Mouse (Mus musculus) midbrain, postnatal 0 days (tissue): ENCODE measurements around the gene Ube2q1. TPM values are rescaled to one million over a fixed set of nuclear protein-coding genes. Genes with fewer than 3 reads are reported as not detected.

Source experiments
- ATAC-seq: fragments of 200-750 bp; cut with Nextera tagmentation; 2 replicates; pipeline ENCODE4 v1.8.0; 2017; ENCODE audit warnings: moderate number of reproducible peaks, mild to moderate bottlenecking, moderate TSS enrichment, moderate library complexity; ENCODE audit not compliant: low FRiP score
- DNase-seq: peaks from one replicate; pipeline ENCODE4 v3.0.0-alpha.2; 2015; ENCODE audit warnings: low spot score
- H3K27ac ChIP-seq: fragments of 300-500 bp; sonication (generic); 2 replicates; pipeline ENCODE4 v1.5.1; 2014; ENCODE audit warnings: low read depth, mild to moderate bottlenecking, low read length, mixed read lengths
- H3K27me3 ChIP-seq: fragments of 300-500 bp; sonication (generic); 2 replicates; pipeline ENCODE4 v1.6.1; 2014; ENCODE audit warnings: low read length, control low read depth, mixed read lengths; ENCODE audit not compliant: insufficient read depth
- H3K36me3 ChIP-seq: fragments of 300-500 bp; sonication (generic); 2 replicates; pipeline ENCODE4 v1.6.1; 2014; ENCODE audit warnings: low read length, control low read depth, mixed read lengths; ENCODE audit not compliant: insufficient read depth
- H3K4me1 ChIP-seq: fragments of 300-500 bp; sonication (generic); 2 replicates; pipeline ENCODE4 v1.6.1; 2014; ENCODE audit warnings: mild to moderate bottlenecking, control low read depth, antibody characterized with exemption, low read length, mixed read lengths; ENCODE audit not compliant: insufficient read depth
- H3K4me2 ChIP-seq: fragments of 300-500 bp; sonication (generic); 2 replicates; pipeline ENCODE4 v1.6.1; 2014; ENCODE audit warnings: low read depth, mild to moderate bottlenecking, low read length, mixed read lengths; ENCODE audit not compliant: poor library complexity, severe bottlenecking
- H3K4me3 ChIP-seq: fragments of 300-500 bp; sonication (generic); 2 replicates; pipeline ENCODE4 v1.5.1; 2014; ENCODE audit warnings: low read depth, mild to moderate bottlenecking, low read length, moderate library complexity
- H3K9ac ChIP-seq: fragments of 300-500 bp; sonication (generic); replicated peaks from 2 replicates; pipeline ENCODE4 v1.6.1; 2014; ENCODE audit warnings: mild to moderate bottlenecking, low read length, moderate library complexity, mixed read lengths; ENCODE audit not compliant: poor library complexity, severe bottlenecking
- H3K9me3 ChIP-seq: fragments of 300-500 bp; sonication (generic); 2 replicates; pipeline ENCODE4 v1.6.1; 2016; ENCODE audit warnings: low read length, control low read depth
- CTCF ChIP-seq: IDR thresholded peaks from 2 replicates; pipeline ENCODE4 v1.5.1; 2016; ENCODE audit warnings: antibody characterized with exemption, mild to moderate bottlenecking
- WGBS: fragments of 180-500 bp; shearing (Covaris S2); extraction: QIAGEN DNeasy Blood & Tissue Kit; methylation state at CpG from one replicate; pipeline ENCODE4 v1.1.7; 2014; 5-methylcytosine and 5-hydroxymethylcytosine counted together
- polyA plus RNA-seq: library from polyadenylated mRNA; unstranded; fragments of >200 nt; fragmentation: Nextera tagmentation; extraction: Ambion mirVana; gene quantifications from 2 replicates; pipeline ENCODE4 v1.2.1, GENCODE M21; 2015
- total RNA-seq: library from RNA; depleted of rRNA; stranded (reverse); fragments of >200 nt; gene quantifications from 2 replicates; pipeline ENCODE4 v1.2.3, GENCODE M21; 2014

Ube2q1 gene
- total and polyA plus RNA-seq, 2 experiments from 2014 or later: 9.4 to 62.2 TPM

DNA sequence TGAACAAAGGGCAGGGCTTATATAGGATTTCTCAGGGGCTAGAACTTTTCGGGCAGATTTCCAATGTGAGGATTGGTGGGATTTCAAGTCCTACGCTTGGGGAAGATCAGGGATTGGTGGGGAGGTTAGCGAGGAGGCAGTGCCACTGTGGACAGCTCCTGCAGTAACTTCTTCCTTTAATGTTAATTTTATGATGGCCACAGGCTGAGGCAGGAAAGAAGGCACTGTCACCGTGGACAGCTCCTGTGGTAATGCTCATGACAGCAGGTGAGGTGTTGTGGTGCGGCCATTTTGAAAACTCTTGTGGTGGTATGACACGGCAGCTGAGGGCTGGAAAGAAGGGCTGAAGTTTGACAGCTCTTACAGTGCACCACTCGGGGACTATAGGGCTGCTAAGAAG, 3.8 kb upstream of the Ube2q1 start:
- H3K36me3 ChIP-seq: no peaks in the 10 kb centered on the region
- H3K4me3 ChIP-seq: no peak overlapping the region
- no peak overlapping the region for H3K4me2 ChIP-seq
- peaks cover 6% of the 10 kb centered on the region for H3K4me1 ChIP-seq
- H3K9ac ChIP-seq: no peak overlapping the region
- DNase-seq: no peak
- 76% methylated on average over 7 of the region's 7 CpGs for WGBS
- ATAC-seq: no peak
- H3K27me3 ChIP-seq: no peaks in the 10 kb centered on the region
- H3K9me3 ChIP-seq: no peaks in the 10 kb centered on the region
- H3K27ac ChIP-seq: no peak overlapping the region
- TF ChIP-seq CTCF: no peak

DNA sequence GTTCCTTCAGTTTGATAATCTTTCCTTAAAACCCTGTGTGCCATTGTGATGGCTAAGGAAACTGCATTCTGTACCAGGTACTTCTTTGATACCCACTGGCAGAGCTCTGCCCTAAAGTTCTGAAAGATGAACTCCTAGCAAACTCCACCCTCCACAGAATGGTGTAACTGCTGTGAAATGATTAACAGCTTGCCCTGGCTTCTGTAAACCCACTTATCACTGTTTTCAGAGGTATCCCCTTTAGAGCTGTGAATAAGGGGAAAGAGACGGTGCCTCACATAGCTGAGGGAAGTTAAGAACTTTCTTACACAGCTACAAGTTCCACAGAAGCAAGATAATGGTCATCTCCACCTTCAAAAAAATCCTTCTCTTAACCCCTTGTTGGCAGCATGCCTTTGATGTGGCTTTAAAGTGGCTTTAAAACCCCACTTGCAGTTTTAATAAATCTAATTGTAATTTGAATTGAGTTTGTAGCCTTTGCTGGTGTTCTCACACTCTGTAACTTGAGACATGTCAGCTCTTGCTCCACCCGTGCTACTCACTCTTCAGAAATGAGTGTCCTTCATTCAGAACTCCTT, 2.9 kb upstream of the Ube2q1 start:
- ATAC-seq (no peak), DNase-seq (no peak)
- peaks cover 14% of the 10 kb centered on the region for H3K4me1 ChIP-seq
- no peaks in the 10 kb centered on the region for H3K9me3 ChIP-seq
- no peak overlapping the region; the same call in 1 of the 2 replicates for H3K9ac ChIP-seq
- no peak for TF ChIP-seq CTCF
- H3K27ac ChIP-seq: no peak overlapping the region
- H3K4me3 ChIP-seq: no peak overlapping the region
- no peaks in the 10 kb centered on the region for H3K27me3 ChIP-seq
- H3K36me3 ChIP-seq: no peaks in the 10 kb centered on the region
- no peak overlapping the region for H3K4me2 ChIP-seq
- WGBS: 51% methylated on average over 2 of the region's 2 CpGs

DNA sequence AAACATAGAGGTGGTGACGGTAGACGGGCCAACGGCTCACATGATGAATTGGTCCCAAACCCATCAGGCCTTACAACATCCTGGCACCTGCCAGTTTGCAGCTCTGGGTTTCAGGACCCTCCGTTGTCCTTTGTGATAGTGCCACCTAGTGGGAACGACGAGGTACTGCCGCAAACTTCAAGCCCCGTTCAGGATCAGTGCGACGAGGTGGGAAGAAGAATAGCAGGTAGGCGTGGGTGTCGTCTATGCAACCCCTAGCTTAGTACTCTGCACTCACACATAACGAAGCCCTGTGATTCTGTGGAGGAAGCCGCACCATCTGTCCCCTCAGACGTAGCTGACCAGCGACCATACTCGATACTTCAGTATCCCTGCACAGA, 838 bp upstream of the Ube2q1 start:
- peak; percentile 77 for ATAC-seq
- peak overlapping the region; percentile 97 for H3K9ac ChIP-seq
- no peaks in the 10 kb centered on the region for H3K9me3 ChIP-seq
- H3K27me3 ChIP-seq: no peaks in the 10 kb centered on the region
- peak; percentile 91 for DNase-seq
- peaks cover 14% of the 10 kb centered on the region for H3K4me1 ChIP-seq
- TF ChIP-seq CTCF: peak; percentile 99
- peak overlapping the region; percentile 93 for H3K27ac ChIP-seq
- H3K36me3 ChIP-seq: peaks cover 12% of the 10 kb centered on the region
- WGBS: under 1% methylated on average over 17 of the region's 17 CpGs
- peak overlapping the region; percentile 92 for H3K4me2 ChIP-seq
- peak overlapping the region; percentile 94 for H3K4me3 ChIP-seq

DNA sequence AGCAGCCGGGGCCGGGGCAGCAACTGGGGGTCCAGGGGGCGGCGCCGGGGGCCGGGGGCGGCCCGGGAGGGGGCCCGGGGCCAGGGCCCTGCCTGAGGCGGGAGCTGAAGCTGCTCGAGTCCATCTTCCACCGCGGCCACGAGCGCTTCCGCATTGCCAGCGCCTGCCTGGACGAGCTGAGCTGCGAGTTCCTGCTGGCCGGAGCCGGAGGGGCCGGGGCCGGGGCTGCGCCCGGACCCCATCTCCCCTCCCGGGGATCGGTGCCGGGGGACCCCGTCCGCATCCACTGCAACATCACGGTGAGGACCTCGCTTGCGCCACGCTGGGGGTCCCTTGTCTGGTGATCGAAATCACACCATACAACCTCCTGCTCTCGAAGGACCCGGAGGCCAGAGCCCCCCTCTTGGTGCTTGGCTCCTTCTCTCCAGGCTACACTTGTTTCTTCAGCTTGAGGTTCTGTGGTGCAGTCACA, 360 bp downstream of the Ube2q1 start:
- Histone ChIP-seq H3K4me2 (peak overlapping the region; percentile 92), H3K27me3 (no peaks in the 10 kb centered on the region), H3K9ac (peak overlapping the region; percentile 97), H3K36me3 (peaks cover 19% of the 10 kb centered on the region), H3K4me3 (peak overlapping the region; percentile 94), H3K4me1 (peaks cover 14% of the 10 kb centered on the region), H3K9me3 (no peaks in the 10 kb centered on the region), H3K27ac (peak overlapping the region; percentile 93)
- ATAC-seq (no peak; the same call in none of the 2 replicates), DNase-seq (peak; percentile 22)
- TF ChIP-seq CTCF: no peak
- 1% methylated on average over 26 of the region's 37 CpGs for whole genome bisulfite sequencing

DNA sequence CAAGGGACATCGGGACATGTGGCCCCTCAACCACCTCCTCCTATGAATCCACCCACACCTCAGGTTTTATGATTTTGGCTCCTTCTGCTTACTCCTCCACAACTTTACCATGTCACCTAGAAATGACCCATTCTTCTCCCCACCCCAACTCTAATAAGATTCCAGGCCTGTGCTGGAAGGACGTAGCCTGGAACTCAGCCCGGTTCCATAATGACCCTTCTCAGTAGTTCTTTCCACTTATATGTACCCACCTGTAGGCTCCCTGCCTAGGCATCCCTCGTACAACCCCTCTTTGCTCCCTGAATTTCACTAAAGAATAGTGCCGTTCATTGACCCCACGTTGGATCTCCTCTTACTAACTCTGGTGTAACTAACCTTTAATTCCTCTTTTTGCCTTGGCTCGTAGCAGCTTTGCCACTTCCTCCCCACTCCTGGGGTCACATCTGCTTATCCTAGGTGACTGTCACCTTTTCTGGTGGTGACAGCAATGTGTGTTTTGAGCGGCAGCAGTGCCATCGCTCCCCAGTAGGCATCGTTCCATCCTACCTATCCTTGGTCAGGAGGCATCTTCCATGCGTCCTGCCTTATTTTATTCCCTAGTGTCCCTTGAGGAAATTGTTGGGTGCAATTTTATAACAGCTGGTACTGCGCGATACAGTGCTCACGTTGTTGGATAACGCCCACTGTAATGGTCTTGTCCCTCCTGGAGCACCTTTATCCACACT, 982 bp downstream of the Ube2q1 start:
- ATAC-seq (no peak), DNase-seq (no peak)
- peak overlapping the region; percentile 92 for H3K4me2 ChIP-seq
- peaks cover 14% of the 10 kb centered on the region for H3K4me1 ChIP-seq
- H3K9me3 ChIP-seq: no peaks in the 10 kb centered on the region
- H3K27me3 ChIP-seq: no peaks in the 10 kb centered on the region
- peaks cover 23% of the 10 kb centered on the region for H3K36me3 ChIP-seq
- WGBS: 50% methylated on average over 15 of the region's 15 CpGs
- TF ChIP-seq CTCF: no peak
- H3K27ac ChIP-seq: peak overlapping the region; percentile 93
- peak overlapping the region; percentile 97 for H3K9ac ChIP-seq
- H3K4me3 ChIP-seq: peak overlapping the region; percentile 94

DNA sequence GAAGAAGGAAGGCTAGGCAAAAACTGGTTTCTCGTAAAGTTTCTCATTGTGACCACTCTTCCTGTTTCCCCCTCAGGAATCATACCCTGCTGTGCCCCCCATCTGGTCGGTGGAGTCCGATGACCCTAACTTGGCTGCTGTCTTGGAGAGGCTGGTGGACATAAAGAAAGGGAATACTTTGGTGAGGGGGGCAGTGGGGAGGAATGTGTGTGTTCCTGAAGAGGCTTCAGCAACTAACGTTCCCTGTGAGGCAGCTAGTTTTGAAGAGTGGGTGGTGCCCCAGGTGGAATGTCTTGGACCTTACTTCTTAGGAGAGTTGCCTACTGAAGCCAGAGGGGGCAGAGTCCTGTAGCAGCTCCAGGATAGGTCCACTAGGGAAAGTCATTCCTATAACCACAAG, 2.6 kb downstream of the Ube2q1 start:
- no peak; the same call in 1 of the 2 replicates for TF ChIP-seq CTCF
- no peak overlapping the region for H3K4me2 ChIP-seq
- peaks cover 38% of the 10 kb centered on the region for H3K36me3 ChIP-seq
- H3K27me3 ChIP-seq: no peaks in the 10 kb centered on the region
- H3K4me3 ChIP-seq: no peak overlapping the region
- DNase-seq (no peak), ATAC-seq (no peak)
- no peak overlapping the region for H3K9ac ChIP-seq
- no peak overlapping the region for H3K27ac ChIP-seq
- H3K9me3 ChIP-seq: no peaks in the 10 kb centered on the region
- 80% methylated on average over 4 of the region's 4 CpGs for WGBS
- peaks cover 14% of the 10 kb centered on the region for H3K4me1 ChIP-seq
